Mouse (Mus musculus) hindbrain, postnatal 0 days (tissue): ENCODE data around the gene Ireb2. TPM values are rescaled to one million over a fixed set of nuclear protein-coding genes. Genes with fewer than 3 reads are reported as not detected.
"Not testable (repeated sequence)": the region's sequence is repeated elsewhere in the genome, so short reads cannot be mapped to it uniquely, and the experiment has no call there.

Experiments
- ATAC-seq: fragments of 200-750 bp; cut with Nextera tagmentation; 2 replicates; pipeline ENCODE4 v1.8.0; 2017; ENCODE audit warnings: mild to moderate bottlenecking, moderate TSS enrichment, moderate library complexity
- DNase-seq: peaks from one replicate; pipeline ENCODE4 v3.0.0-alpha.2; 2015; ENCODE audit warnings: low spot score
- H3K27ac ChIP-seq: fragments of 300-500 bp; sonication (generic); 2 replicates; pipeline ENCODE4 v1.5.1; 2014; ENCODE audit warnings: mild to moderate bottlenecking
- H3K27me3 ChIP-seq: fragments of 300-500 bp; sonication (generic); 2 replicates; pipeline ENCODE4 v1.6.1; 2014; ENCODE audit warnings: low read length, mixed read lengths; ENCODE audit not compliant: insufficient read depth
- H3K36me3 ChIP-seq: fragments of 300-500 bp; sonication (generic); 2 replicates; pipeline ENCODE4 v1.6.1; 2014; ENCODE audit warnings: low read length, mixed read lengths; ENCODE audit not compliant: insufficient read depth
- H3K4me1 ChIP-seq: fragments of 300-500 bp; sonication (generic); 2 replicates; pipeline ENCODE4 v1.6.1; 2014; ENCODE audit warnings: antibody characterized with exemption, low read length, mixed read lengths; ENCODE audit not compliant: insufficient read depth
- H3K4me2 ChIP-seq: fragments of 300-500 bp; sonication (generic); 2 replicates; pipeline ENCODE4 v1.6.1; 2014; ENCODE audit warnings: low read depth, mild to moderate bottlenecking, low read length, moderate library complexity, mixed read lengths
- H3K4me3 ChIP-seq: fragments of 300-500 bp; sonication (generic); 2 replicates; pipeline ENCODE4 v1.5.1; 2014; ENCODE audit warnings: low read length
- H3K9ac ChIP-seq: fragments of 300-500 bp; sonication (generic); replicated peaks from 2 replicates; pipeline ENCODE4 v1.6.1; 2014; ENCODE audit warnings: mild to moderate bottlenecking, low read length, moderate library complexity, mixed read lengths
- H3K9me3 ChIP-seq: fragments of 300-500 bp; sonication (generic); 2 replicates; pipeline ENCODE4 v1.6.1; 2016; ENCODE audit warnings: low read length, mixed read lengths
- CTCF ChIP-seq: IDR thresholded peaks from 2 replicates; pipeline ENCODE4 v1.5.1; 2016; ENCODE audit warnings: antibody characterized with exemption, control low read depth, low read depth
- WGBS: fragments of 180-500 bp; shearing (Covaris S2); extraction: QIAGEN DNeasy Blood & Tissue Kit; methylation state at CpG from one replicate; pipeline ENCODE4 v1.1.7; 2014; 5-methylcytosine and 5-hydroxymethylcytosine counted together
- polyA plus RNA-seq: library from polyadenylated mRNA; unstranded; fragments of >200 nt; fragmentation: Nextera tagmentation; extraction: Ambion mirVana; gene quantifications from 2 replicates; pipeline ENCODE4 v1.2.1, GENCODE M21; 2015
- total RNA-seq: library from RNA; depleted of rRNA; stranded (reverse); fragments of >200 nt; gene quantifications from 2 replicates; pipeline ENCODE4 v1.2.3, GENCODE M21; 2014; rRNA removed

Gene Ireb2
- total and polyA plus RNA-seq, 2 experiments from 2014 or later, result 18.6 to 31.4 TPM

- Histone ChIP-seq H3K27me3 (no peaks in the 10 kb centered on the region), H3K27ac (no peak overlapping the region), H3K4me2 (no peak overlapping the region), H3K4me1 (peaks cover 8% of the 10 kb centered on the region; the same call in 1 of the 2 replicates), H3K9ac (no peak overlapping the region), H3K36me3 (peaks cover 5% of the 10 kb centered on the region), H3K4me3 (no peak overlapping the region), H3K9me3 (no peaks in the 10 kb centered on the region)
- DNase-seq (no peak), ATAC-seq (no peak)
- TF ChIP-seq CTCF, result no peak
Observed at GRCm38 (mm10) chr9:54949465-54949864, 85.9 kb downstream of the Ireb2 start.

DNA sequence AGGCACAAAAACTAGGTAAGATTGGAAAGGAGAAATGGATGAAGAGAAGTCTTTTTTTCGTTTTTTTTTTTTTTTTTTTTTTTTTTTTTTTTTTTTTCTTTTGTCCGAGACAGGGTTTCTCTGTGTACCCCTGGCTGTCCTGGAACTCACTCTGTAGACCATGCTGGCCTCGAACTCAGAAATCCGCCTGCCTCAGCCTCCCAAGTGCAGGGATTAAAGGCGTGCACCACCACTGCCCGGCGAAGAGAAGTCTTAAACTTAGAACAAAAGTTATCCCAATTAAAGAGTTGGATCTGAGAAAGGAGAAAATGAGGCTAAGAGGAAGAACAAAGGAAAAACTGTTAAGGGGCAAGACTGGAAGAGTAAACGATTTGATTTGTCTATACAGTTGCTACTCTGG lies 86.6 kb downstream of the Ireb2 start:
- not testable (repeated sequence) for H3K9me3 ChIP-seq, H3K4me1 ChIP-seq, H3K27me3 ChIP-seq, H3K36me3 ChIP-seq, DNase-seq
- 50% methylated on average over 8 of the region's 8 CpGs for WGBS
- Histone ChIP-seq H3K4me3 (peak overlapping the region; percentile 89), H3K27ac (peak overlapping the region; percentile 97), H3K9ac (peak overlapping the region; percentile 87), H3K4me2 (peak overlapping the region; percentile 57)
- ATAC-seq, result 0 out of 2 replicates have a peak, but pooled peaks have one; percentile 16

- Histone ChIP-seq H3K36me3 (peaks cover 12% of the 10 kb centered on the region), H3K4me2 (peak within 1 kb of the TSS; percentile 57), H3K27me3 (no peaks in the 10 kb centered on the region), H3K9me3 (no peaks in the 10 kb centered on the region), H3K9ac (peak within 1 kb of the TSS; percentile 87), H3K27ac (peak within 1 kb of the TSS; percentile 97), H3K4me3 (peak within 1 kb of the TSS; percentile 89), H3K4me1 (peaks cover 8% of the 10 kb centered on the region; the same call in 1 of the 2 replicates)
- ATAC-seq, result peak; percentile 100
- TF ChIP-seq CTCF, result 0 out of 2 replicates have a peak, but pooled peaks have one; percentile 5
- DNase-seq, result peak; percentile 96
- under 1% methylated on average over 62 of the region's 65 CpGs for WGBS
Observed at GRCm38 (mm10) chr9:54950575-54951321, 87.2 kb downstream of the Ireb2 start, which contains the start of the genes Psma4 and AY074887. TSS of gene Psma4 (plus strand) at chr9:54950790. TSS of gene AY074887 (minus strand) at chr9:54950998.

- Histone ChIP-seq H3K27me3 (no peaks in the 10 kb centered on the region), H3K9me3 (no peaks in the 10 kb centered on the region), H3K4me3 (no peak overlapping the region), H3K9ac (no peak overlapping the region), H3K4me1 (no peaks in the 10 kb centered on the region), H3K36me3 (peaks cover 30% of the 10 kb centered on the region), H3K27ac (no peak overlapping the region), H3K4me2 (no peak overlapping the region)
- no peak for TF ChIP-seq CTCF
- DNase-seq (no peak), ATAC-seq (no peak)
- WGBS, result 96% methylated on average over 4 of the region's 4 CpGs
Observed at GRCm38 (mm10) chr9:54961059-54961458, 97.5 kb downstream of the Ireb2 start.

Other genes with a start within 250 kb of the Ireb2 start
- gene Acsbg1, start 201.9 kb upstream of the Ireb2 start, total RNA-seq, result 101 and 106 TPM in 2 replicates
- gene Acsbg1, start 201.9 kb upstream of the Ireb2 start, polyA plus RNA-seq, result 57.1 and 67.4 TPM in 2 replicates
- 5.5 and 11.3 TPM in 2 replicates for gene Dnaja4, start 164.9 kb upstream of the Ireb2 start, total RNA-seq
- 6.2 and 6.7 TPM in 2 replicates for gene Dnaja4, start 164.9 kb upstream of the Ireb2 start, polyA plus RNA-seq
- 35.6 and 37.9 TPM in 2 replicates for gene Wdr61, start 129.3 kb upstream of the Ireb2 start, total RNA-seq
- 88.5 and 96.7 TPM in 2 replicates for gene Wdr61, start 129.3 kb upstream of the Ireb2 start, polyA plus RNA-seq
- 86.4 and 140 TPM in 2 replicates for gene Crabp1, start 99.0 kb upstream of the Ireb2 start, total RNA-seq
- 155 and 166 TPM in 2 replicates for gene Crabp1, start 99.0 kb upstream of the Ireb2 start, polyA plus RNA-seq
- gene Hykk, start 53.5 kb downstream of the Ireb2 start, total RNA-seq, result 2.0 and 2.7 TPM in 2 replicates
- gene Hykk, start 53.5 kb downstream of the Ireb2 start, polyA plus RNA-seq, result 1.6 and 2.1 TPM in 2 replicates
- gene Psma4, start 87.0 kb downstream of the Ireb2 start, total RNA-seq, result 164 and 174 TPM in 2 replicates
- 249 and 261 TPM in 2 replicates for gene Psma4, start 87.0 kb downstream of the Ireb2 start, polyA plus RNA-seq
- gene AY074887, start 87.2 kb downstream of the Ireb2 start, total RNA-seq, result not detected in 2 replicates
- 0.73 and 0.98 TPM in 2 replicates for gene AY074887, start 87.2 kb downstream of the Ireb2 start, polyA plus RNA-seq
- gene Chrna5, start 117.1 kb downstream of the Ireb2 start, total RNA-seq, result 3.6 and 4.8 TPM in 2 replicates
- 2.4 and 2.8 TPM in 2 replicates for gene Chrna5, start 117.1 kb downstream of the Ireb2 start, polyA plus RNA-seq
- gene Chrna3, start 162.8 kb downstream of the Ireb2 start, total RNA-seq, result 5.6 and 7.5 TPM in 2 replicates
- 14.6 and 15.8 TPM in 2 replicates for gene Chrna3, start 162.8 kb downstream of the Ireb2 start, polyA plus RNA-seq
- 2.6 and 3.1 TPM in 2 replicates for gene Chrnb4, start 185.0 kb downstream of the Ireb2 start, total RNA-seq
- gene Chrnb4, start 185.0 kb downstream of the Ireb2 start, polyA plus RNA-seq, result 2.2 and 2.4 TPM in 2 replicates